Mouse (Mus musculus) MEL (cell line): ENCODE results near the gene Pidd1.

ENCODE experiments used
- CTCF ChIP-seq, 3 experiments: IDR thresholded peaks in 2 of 3; conservative IDR thresholded peaks in 1 of 3; 2 replicates each; pipeline ENCODE4 v1.5.1; 2011 to 2012; ENCODE audit warnings: low read length in 3 of 3, low read depth in 2 of 3, mild to moderate bottlenecking in 2 of 3, improper control_type of control experiment in 1 of 3, inconsistent platforms in 1 of 3, mixed read lengths in 1 of 3, moderate library complexity in 1 of 3; ENCODE audit not compliant: control insufficient read depth in 1 of 3, insufficient read depth in 1 of 3, poor library complexity in 1 of 3, severe bottlenecking in 1 of 3
- GABPA ChIP-seq: IDR thresholded peaks from 2 replicates; pipeline ENCODE4 v1.6.1; 2012; ENCODE audit warnings: low read depth, mild to moderate bottlenecking, inconsistent platforms, low read length, improper control_type of control experiment, moderate library complexity
- KAT2A ChIP-seq: conservative IDR thresholded peaks from 2 replicates; pipeline ENCODE4 v1.6.1; 2012; ENCODE audit warnings: low read depth, low read length, improper control_type of control experiment, inconsistent platforms
- POLR2A ChIP-seq, 2 experiments: IDR thresholded peaks; 2 replicates each; pipeline ENCODE4 v1.6.1; 2011 to 2012; ENCODE audit warnings: low read length in 2 of 2, mild to moderate bottlenecking in 2 of 2, control low read depth in 1 of 2, improper control_type of control experiment in 1 of 2, low read depth in 1 of 2, moderate library complexity in 1 of 2; ENCODE audit not compliant: control insufficient read depth in 1 of 2, insufficient read depth in 1 of 2, poor library complexity in 1 of 2
- ZC3H11A ChIP-seq: IDR thresholded peaks from 2 replicates; pipeline ENCODE4 v1.6.1; 2012; ENCODE audit warnings: low read depth, mild to moderate bottlenecking, inconsistent platforms, low read length, improper control_type of control experiment

DNA sequence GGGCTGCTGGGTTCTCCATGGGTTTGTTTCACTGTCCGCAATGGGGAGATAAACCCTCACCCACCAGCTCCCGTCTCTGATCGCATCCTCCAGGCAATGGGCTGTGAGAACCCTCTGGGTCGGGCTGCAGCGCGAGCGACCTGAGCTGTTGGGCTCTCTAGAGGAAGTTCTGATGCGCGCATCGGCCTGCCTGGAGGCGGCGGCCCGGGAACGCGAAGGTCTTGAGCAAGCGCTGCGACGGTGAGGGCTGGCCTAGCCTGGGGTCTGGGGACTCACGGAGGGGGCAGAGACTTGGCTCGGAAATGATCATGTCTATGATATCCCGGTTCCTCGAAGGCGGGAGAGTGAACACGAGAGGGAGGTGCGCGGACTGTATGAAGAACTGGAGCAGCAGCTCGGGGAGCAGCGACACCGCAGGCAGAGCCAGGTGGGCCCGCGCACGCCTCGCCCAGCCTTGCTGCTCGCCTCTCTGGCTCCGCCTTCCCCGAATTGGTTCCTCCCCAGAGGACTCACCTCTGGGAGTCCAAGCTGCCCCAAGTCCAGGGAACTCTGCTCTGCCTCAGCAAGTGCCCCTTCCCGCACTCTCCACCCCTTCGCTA is 20.9 kb upstream of the Pidd1 start:
- TF ChIP-seq CTCF (IDR thresholded peaks at IDR 0.05 in 2 of 3, conservative IDR thresholded peaks at IDR 0.05 in 1 of 3; ENCODE audit: control insufficient read depth in 1 of 3, insufficient read depth in 1 of 3, low read depth in 2 of 3, low read length in 3 of 3, poor library complexity in 1 of 3, severe bottlenecking in 1 of 3), result no peak
- no peak for TF ChIP-seq GABPA
- no peak for TF ChIP-seq POLR2A (IDR thresholded peaks at IDR 0.05; ENCODE audit: control insufficient read depth in 1 of 2, insufficient read depth in 1 of 2, low read depth in 1 of 2, low read length in 2 of 2, poor library complexity in 1 of 2)
- TF ChIP-seq ZC3H11A, result no peak
- no peak for TF ChIP-seq KAT2A
